Mouse (Mus musculus) heart, embryonic 15.5 days (tissue): Measurements from ENCODE around the gene Frg2f1. TPM values are rescaled to one million over a fixed set of nuclear protein-coding genes. Genes with fewer than 3 reads are reported as not detected.

ENCODE experiments used
- ATAC-seq: fragments of 200-750 bp; cut with Nextera tagmentation; replicated peaks from 2 replicates; pipeline ENCODE4 v1.8.0; 2017; ENCODE audit warnings: low read depth, moderate TSS enrichment; ENCODE audit not compliant: insufficient number of reproducible peaks, insufficient read depth, low FRiP score
- H3K27ac ChIP-seq: fragments of 300-500 bp; sonication (generic); 2 replicates; pipeline ENCODE4 v1.5.1; 2015; ENCODE audit warnings: mild to moderate bottlenecking, inconsistent platforms
- H3K27me3 ChIP-seq: fragments of 300-500 bp; sonication (generic); 2 replicates; pipeline ENCODE4 v1.6.1; 2015; ENCODE audit warnings: inconsistent platforms
- H3K36me3 ChIP-seq: fragments of 300-500 bp; sonication (generic); 2 replicates; pipeline ENCODE4 v1.6.1; 2015; ENCODE audit warnings: mild to moderate bottlenecking, inconsistent platforms
- H3K4me1 ChIP-seq: fragments of 300-500 bp; sonication (generic); replicated peaks from 2 replicates; pipeline ENCODE4 v1.6.1; 2015; ENCODE audit warnings: inconsistent platforms
- H3K4me2 ChIP-seq: fragments of 300-500 bp; sonication (generic); 2 replicates; pipeline ENCODE4 v1.6.1; 2015; ENCODE audit warnings: inconsistent platforms, mild to moderate bottlenecking, moderate library complexity
- H3K4me3 ChIP-seq: fragments of 300-500 bp; sonication (generic); 2 replicates; pipeline ENCODE4 v1.5.1; 2015; ENCODE audit warnings: mild to moderate bottlenecking, inconsistent platforms
- H3K9ac ChIP-seq: fragments of 300-500 bp; sonication (generic); 2 replicates; pipeline ENCODE4 v1.6.1; 2015; ENCODE audit warnings: mild to moderate bottlenecking, inconsistent platforms
- H3K9me3 ChIP-seq: fragments of 300-500 bp; sonication (generic); replicated peaks from 2 replicates; pipeline ENCODE4 v1.6.1; 2016; ENCODE audit warnings: inconsistent platforms
- WGBS: fragments of 180-500 bp; shearing (Covaris S2); methylation state at CpG from one replicate; pipeline ENCODE4 v1.1.7; 2015; ENCODE audit warnings: mixed read lengths; 5-methylcytosine and 5-hydroxymethylcytosine counted together
- polyA plus RNA-seq: library from polyadenylated mRNA; unstranded; fragments of >200 nt; fragmentation: Nextera tagmentation; extraction: Ambion mirVana; gene quantifications from 2 replicates; pipeline ENCODE4 v1.2.1, GENCODE M21; 2015

Frg2f1 gene
- polyA plus RNA-seq, 1 experiment from 2014 or later = 4.3 TPM

GRCm38 (mm10) chr4:119492291-119492932 is 46.9 kb downstream of the Frg2f1 start, which contains the start of gene Rimkla:
Gene Rimkla, minus strand, starts transcription at chr4:119492628.
- peak within 1 kb of the TSS; percentile 46; the same call in 1 of the 2 replicates for H3K27ac ChIP-seq

DNA sequence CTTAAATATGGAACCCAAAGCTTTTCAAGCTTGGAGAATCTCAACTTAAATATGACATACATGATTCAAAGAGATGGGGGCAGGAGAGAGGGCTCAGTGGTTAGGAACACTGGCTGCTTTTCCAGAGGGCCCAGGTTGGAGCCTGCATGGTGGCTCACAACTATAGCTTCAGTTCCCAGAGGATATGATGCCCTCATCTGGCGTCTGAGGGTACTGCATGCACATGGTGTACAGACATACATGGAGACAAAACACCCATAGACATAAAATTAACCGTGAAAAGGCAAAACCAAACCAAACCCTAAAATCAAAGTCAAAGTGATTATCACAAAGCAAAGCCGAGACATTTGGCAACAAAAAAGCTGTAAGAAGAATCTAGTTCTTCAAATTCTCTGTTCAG is 48.5 kb downstream of the Frg2f1 start:
- no peak overlapping the region for H3K27ac ChIP-seq
- WGBS = 78% methylated on average over 3 of the region's 3 CpGs
- no peak overlapping the region for H3K4me2 ChIP-seq
- H3K4me3 ChIP-seq = no peak overlapping the region
- H3K27me3 ChIP-seq = peaks cover 24% of the 10 kb centered on the region
- no peak overlapping the region for H3K9ac ChIP-seq
- no peak for ATAC-seq
- no peaks in the 10 kb centered on the region for H3K36me3 ChIP-seq
- peaks cover 8% of the 10 kb centered on the region for H3K4me1 ChIP-seq
- no peaks in the 10 kb centered on the region for H3K9me3 ChIP-seq

More at GRCm38 (mm10) chr4:119492291-119492932, 46.9 kb downstream of the Frg2f1 start, which contains the start of gene Rimkla:
- no peaks in the 10 kb centered on the region for H3K36me3 ChIP-seq
- H3K27me3 ChIP-seq = peaks cover 24% of the 10 kb centered on the region
- peak within 1 kb of the TSS; percentile 67 for H3K4me3 ChIP-seq
- under 1% methylated on average over 67 of the region's 77 CpGs for WGBS
- peak within 1 kb of the TSS; percentile 93 for H3K4me2 ChIP-seq
- H3K4me1 ChIP-seq = peaks cover 8% of the 10 kb centered on the region
- H3K9me3 ChIP-seq = no peaks in the 10 kb centered on the region
- ATAC-seq = peak; percentile 87
- peak within 1 kb of the TSS; percentile 65 for H3K9ac ChIP-seq

DNA sequence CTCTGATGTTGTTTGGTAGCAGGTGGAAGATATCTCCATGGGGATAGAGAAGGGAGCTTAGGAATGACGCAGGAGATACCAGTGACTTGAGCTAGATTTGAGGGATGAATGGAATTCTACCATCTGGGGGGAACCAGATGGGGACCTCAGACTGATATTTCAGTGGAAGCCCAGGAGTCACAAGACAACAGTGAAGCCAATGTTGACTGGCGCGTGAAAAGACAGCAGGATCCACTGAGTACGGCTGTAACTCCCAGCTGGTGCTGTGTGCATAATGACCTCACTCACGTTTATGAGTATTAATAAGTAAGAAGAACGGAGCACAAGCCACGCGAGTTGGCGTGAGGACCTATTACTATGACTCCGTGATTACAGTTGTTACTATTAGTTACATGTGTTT is 49.7 kb downstream of the Frg2f1 start:
- Histone ChIP-seq H3K4me2 (no peak overlapping the region), H3K4me3 (no peak overlapping the region), H3K9ac (no peak overlapping the region), H3K27me3 (peaks cover 20% of the 10 kb centered on the region), H3K9me3 (no peaks in the 10 kb centered on the region), H3K4me1 (peaks cover 8% of the 10 kb centered on the region), H3K36me3 (no peaks in the 10 kb centered on the region), H3K27ac (no peak overlapping the region)
- 87% methylated on average over 10 of the region's 10 CpGs for WGBS
- no peak for ATAC-seq

GRCm38 (mm10) chr4:119484882-119485281 is 54.4 kb downstream of the Frg2f1 start:
- 72% methylated on average over 7 of the region's 7 CpGs for WGBS
- Histone ChIP-seq H3K9me3 (no peaks in the 10 kb centered on the region), H3K36me3 (no peaks in the 10 kb centered on the region), H3K4me3 (no peak overlapping the region), H3K9ac (no peak overlapping the region), H3K27me3 (no peaks in the 10 kb centered on the region), H3K4me1 (no peaks in the 10 kb centered on the region), H3K4me2 (no peak overlapping the region), H3K27ac (no peak overlapping the region)
- no peak for ATAC-seq

- Histone ChIP-seq H3K4me3 (no peak overlapping the region), H3K9ac (no peak overlapping the region), H3K36me3 (no peaks in the 10 kb centered on the region), H3K9me3 (no peaks in the 10 kb centered on the region), H3K27ac (no peak overlapping the region), H3K4me1 (no peaks in the 10 kb centered on the region), H3K27me3 (no peaks in the 10 kb centered on the region), H3K4me2 (no peak overlapping the region)
- ATAC-seq = no peak
- WGBS = 56% methylated on average over 9 of the region's 9 CpGs
Observed at GRCm38 (mm10) chr4:119483051-119483450, 56.3 kb downstream of the Frg2f1 start.

Other genes with a start within 250 kb of the Frg2f1 start
- 583 and 597 TPM in 2 replicates for gene Ybx1, start 244.9 kb downstream of the Frg2f1 start, polyA plus RNA-seq
- 38.1 and 41.9 TPM in 2 replicates for gene Ppih, start 219.0 kb downstream of the Frg2f1 start, polyA plus RNA-seq
- gene Ccdc30, start 124.0 kb downstream of the Frg2f1 start, polyA plus RNA-seq = 2.7 and 3.2 TPM in 2 replicates
- gene Ppcs, start 117.1 kb downstream of the Frg2f1 start, polyA plus RNA-seq = 27.0 and 28.8 TPM in 2 replicates
- gene Zmynd12, start 116.7 kb downstream of the Frg2f1 start, polyA plus RNA-seq = 0.15 and 0.28 TPM in 2 replicates
- 4.1 and 4.2 TPM in 2 replicates for gene Rimkla, start 46.9 kb downstream of the Frg2f1 start, polyA plus RNA-seq
- gene Foxj3, start 2.5 kb downstream of the Frg2f1 start, polyA plus RNA-seq = 20.6 and 21.8 TPM in 2 replicates
- gene Guca2a, start 98.2 kb upstream of the Frg2f1 start, polyA plus RNA-seq = not detected in 2 replicates
- not detected in 2 replicates for gene Guca2b, start 119.4 kb upstream of the Frg2f1 start, polyA plus RNA-seq
- 6.7 and 8.9 TPM in 2 replicates for gene Hivep3, start 194.3 kb upstream of the Frg2f1 start, polyA plus RNA-seq